Mouse (Mus musculus): ENCODE data around the gene Tmed11.

DNA sequence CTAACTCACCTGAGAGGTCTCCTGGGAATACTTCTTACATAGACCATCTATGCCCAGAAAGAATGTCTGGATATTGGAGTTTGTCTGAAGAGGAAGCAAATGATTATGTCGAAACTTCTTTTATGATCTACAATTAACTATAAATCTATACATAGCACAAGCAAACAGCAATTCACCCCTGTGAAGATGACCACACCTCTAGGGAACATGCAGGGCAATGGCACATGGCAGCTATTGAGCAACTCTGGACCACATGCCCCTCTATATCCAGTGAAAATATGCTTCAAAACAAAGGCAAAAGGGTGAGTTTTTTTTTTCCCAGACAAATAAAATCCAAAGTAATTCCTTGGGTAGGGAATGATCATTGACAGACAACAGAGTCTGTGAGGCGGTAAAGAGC, 35.2 kb downstream of the Tmed11 start:
- TF ChIP-seq CTCF (IDR thresholded peaks at IDR 0.05; ENCODE audit: low read depth) (no peak), EP300 (optimal IDR thresholded peaks at IDR 0.05) (no peak)

Data from stomach, postnatal 0 days (tissue).